Mouse (Mus musculus) hindbrain, embryonic 14.5 days (tissue): ENCODE measurements around the gene Rpl3. TPM values are rescaled to one million over a fixed set of nuclear protein-coding genes. Genes with fewer than 3 reads are reported as not detected.
A peak's percentile ranks its signal among the peaks of the same experiment; 100 is the strongest.

Experiments
- ATAC-seq: fragments of 200-750 bp; cut with Nextera tagmentation; 2 replicates; pipeline ENCODE4 v1.8.0; 2017; ENCODE audit warnings: moderate number of reproducible peaks, mild to moderate bottlenecking, moderate TSS enrichment, moderate library complexity; ENCODE audit not compliant: low FRiP score
- DNase-seq: peaks from one replicate; pipeline ENCODE4 v3.0.0-alpha.2; 2015; ENCODE audit warnings: low spot score
- H3K27ac ChIP-seq: fragments of 300-500 bp; sonication (generic); 2 replicates; pipeline ENCODE4 v1.5.1; 2014; ENCODE audit warnings: mild to moderate bottlenecking, moderate library complexity
- H3K27me3 ChIP-seq: fragments of 300-500 bp; sonication (generic); 2 replicates; pipeline ENCODE4 v1.6.1; 2014; ENCODE audit warnings: mild to moderate bottlenecking, low read length, mixed read lengths; ENCODE audit not compliant: control insufficient read depth, insufficient read depth
- H3K36me3 ChIP-seq: fragments of 300-500 bp; sonication (generic); replicated peaks from 2 replicates; pipeline ENCODE4 v1.6.1; 2014; ENCODE audit not compliant: control insufficient read depth, insufficient read depth
- H3K4me1 ChIP-seq: fragments of 300-500 bp; sonication (generic); replicated peaks from 2 replicates; pipeline ENCODE4 v1.6.1; 2014; ENCODE audit warnings: antibody characterized with exemption, low read length, mixed read lengths; ENCODE audit not compliant: control insufficient read depth, insufficient read depth
- H3K4me2 ChIP-seq: fragments of 300-500 bp; sonication (generic); replicated peaks from 2 replicates; pipeline ENCODE4 v1.6.1; 2014; ENCODE audit warnings: mild to moderate bottlenecking, moderate library complexity
- H3K4me3 ChIP-seq: fragments of 300-500 bp; sonication (generic); replicated peaks from 2 replicates; pipeline ENCODE4 v1.5.1; 2014; ENCODE audit warnings: mild to moderate bottlenecking, low read length
- H3K9ac ChIP-seq: fragments of 300-500 bp; sonication (generic); 2 replicates; pipeline ENCODE4 v1.6.1; 2014
- H3K9me3 ChIP-seq: fragments of 300-500 bp; sonication (generic); 2 replicates; pipeline ENCODE4 v1.6.1; 2016; ENCODE audit warnings: low read length; ENCODE audit not compliant: control insufficient read depth
- WGBS: fragments of 180-500 bp; shearing (Covaris S2); extraction: QIAGEN DNeasy Blood & Tissue Kit; methylation state at CpG from one replicate; pipeline ENCODE4 v1.1.7; 2014; 5-methylcytosine and 5-hydroxymethylcytosine counted together
- polyA plus RNA-seq: library from polyadenylated mRNA; unstranded; fragments of >200 nt; fragmentation: Nextera tagmentation; extraction: Ambion mirVana; gene quantifications from 2 replicates; pipeline ENCODE4 v1.2.1, GENCODE M21; 2014

Rpl3 gene
- polyA plus RNA-seq, 1 experiment from 2014 or later: 734 TPM

DNA sequence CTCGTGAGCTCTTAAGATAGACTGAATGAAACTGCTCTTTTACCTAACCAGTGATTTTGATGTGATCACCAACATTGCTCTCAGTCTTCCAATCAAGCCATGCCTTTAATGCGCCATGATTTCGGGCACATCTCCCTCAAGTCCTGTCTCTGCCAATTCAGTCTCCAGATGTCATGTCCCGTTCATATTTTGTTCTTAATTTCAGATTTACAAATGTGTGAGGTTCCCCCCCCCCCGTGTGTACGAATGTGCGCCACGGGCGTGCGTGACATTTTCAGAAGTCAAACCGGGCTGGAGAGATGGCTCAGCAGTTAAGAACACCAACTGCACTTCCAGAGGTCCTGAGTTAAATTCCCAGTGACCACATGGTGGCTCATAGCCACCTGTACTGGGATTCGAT is 7.9 kb downstream of the Rpl3 start:
- H3K9me3 ChIP-seq: no peaks in the 10 kb centered on the region
- no peaks in the 10 kb centered on the region for H3K27me3 ChIP-seq

DNA sequence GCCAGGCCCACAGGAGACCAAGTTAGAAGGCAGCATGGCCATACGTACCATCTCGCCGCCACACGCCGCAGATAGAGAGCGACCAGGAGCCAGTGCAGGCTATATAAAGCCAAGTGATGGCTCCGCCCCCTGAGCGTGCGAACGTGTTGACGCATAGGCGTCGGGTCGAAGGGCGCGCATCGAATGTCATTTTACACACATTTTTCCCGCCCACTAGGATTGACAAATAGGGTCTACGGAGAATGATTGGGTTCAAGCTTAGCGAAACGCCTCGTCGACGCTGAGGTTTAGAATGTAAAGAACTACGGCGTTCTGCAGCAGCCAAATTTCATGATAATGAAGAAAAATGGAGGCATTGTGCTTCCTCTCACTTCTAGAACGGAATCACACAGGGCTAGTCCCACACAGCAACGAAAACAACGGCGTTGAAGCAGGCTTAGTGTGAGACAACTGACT is 8.4 kb downstream of the Rpl3 start:
- peak overlapping the region; percentile 92 for H3K9ac ChIP-seq
- under 1% methylated on average over 30 of the region's 30 CpGs for WGBS

More for the DNA sequence above, 7.9 kb downstream of the Rpl3 start:
- peak overlapping the region; percentile 70 for H3K4me3 ChIP-seq
- H3K4me1 ChIP-seq: peaks cover 22% of the 10 kb centered on the region
- peak overlapping the region; percentile 83 for H3K4me2 ChIP-seq
- ATAC-seq: peak; percentile 3; the same call in 1 of the 2 replicates
- H3K27ac ChIP-seq: peak overlapping the region; percentile 98
- 2% methylated on average over 12 of the region's 12 CpGs for WGBS
- peak overlapping the region; percentile 69 for H3K9ac ChIP-seq
- H3K36me3 ChIP-seq: peaks cover 34% of the 10 kb centered on the region
- no peak for DNase-seq

DNA sequence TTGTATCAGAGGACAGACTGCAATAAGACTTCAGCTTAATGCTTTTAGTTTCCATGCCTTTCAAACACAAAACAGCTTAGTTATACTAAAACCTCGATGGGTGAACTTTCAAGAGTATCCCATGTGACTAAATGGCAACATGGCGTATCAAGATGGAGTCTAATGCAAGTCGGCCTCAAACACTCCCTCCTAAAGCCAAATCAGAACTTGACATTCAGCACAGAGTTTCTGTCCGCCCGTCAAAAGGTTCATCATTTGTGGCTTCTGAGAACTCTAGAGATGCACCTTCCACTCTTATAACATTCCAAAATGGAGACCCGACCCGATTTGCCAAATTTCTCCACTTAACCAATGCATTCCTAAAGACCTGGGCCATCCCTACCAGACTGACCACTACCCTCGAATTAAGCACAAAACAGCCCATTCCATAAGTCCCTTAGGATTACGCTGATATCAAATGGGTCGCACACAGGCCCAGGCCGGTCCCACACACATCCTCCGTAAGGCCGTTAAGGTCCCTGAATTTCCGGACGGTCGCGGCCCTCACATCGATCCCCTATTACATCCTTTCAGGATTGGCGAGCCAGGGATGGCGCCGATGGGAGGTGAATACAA is 8.9 kb downstream of the Rpl3 start:
- H3K27ac ChIP-seq: peak overlapping the region; percentile 98
- H3K4me1 ChIP-seq: peaks cover 22% of the 10 kb centered on the region
- H3K27me3 ChIP-seq: no peaks in the 10 kb centered on the region
- H3K9me3 ChIP-seq: no peaks in the 10 kb centered on the region
- WGBS: under 1% methylated on average over 21 of the region's 21 CpGs
- ATAC-seq (peak; percentile 62; the same call in 1 of the 2 replicates), DNase-seq (peak; percentile 33)
- H3K4me2 ChIP-seq: peak overlapping the region; percentile 83
- H3K36me3 ChIP-seq: peaks cover 44% of the 10 kb centered on the region
- H3K9ac ChIP-seq: peak overlapping the region; percentile 92
- peak overlapping the region; percentile 70 for H3K4me3 ChIP-seq

More for the DNA sequence above, 8.4 kb downstream of the Rpl3 start:
- Histone ChIP-seq H3K27me3 (no peaks in the 10 kb centered on the region), H3K27ac (peak overlapping the region; percentile 98), H3K4me3 (peak overlapping the region; percentile 70), H3K36me3 (peaks cover 38% of the 10 kb centered on the region), H3K4me1 (peaks cover 22% of the 10 kb centered on the region), H3K9me3 (no peaks in the 10 kb centered on the region), H3K4me2 (peak overlapping the region; percentile 83)
- ATAC-seq (peak; percentile 95), DNase-seq (peak; percentile 100)

DNA sequence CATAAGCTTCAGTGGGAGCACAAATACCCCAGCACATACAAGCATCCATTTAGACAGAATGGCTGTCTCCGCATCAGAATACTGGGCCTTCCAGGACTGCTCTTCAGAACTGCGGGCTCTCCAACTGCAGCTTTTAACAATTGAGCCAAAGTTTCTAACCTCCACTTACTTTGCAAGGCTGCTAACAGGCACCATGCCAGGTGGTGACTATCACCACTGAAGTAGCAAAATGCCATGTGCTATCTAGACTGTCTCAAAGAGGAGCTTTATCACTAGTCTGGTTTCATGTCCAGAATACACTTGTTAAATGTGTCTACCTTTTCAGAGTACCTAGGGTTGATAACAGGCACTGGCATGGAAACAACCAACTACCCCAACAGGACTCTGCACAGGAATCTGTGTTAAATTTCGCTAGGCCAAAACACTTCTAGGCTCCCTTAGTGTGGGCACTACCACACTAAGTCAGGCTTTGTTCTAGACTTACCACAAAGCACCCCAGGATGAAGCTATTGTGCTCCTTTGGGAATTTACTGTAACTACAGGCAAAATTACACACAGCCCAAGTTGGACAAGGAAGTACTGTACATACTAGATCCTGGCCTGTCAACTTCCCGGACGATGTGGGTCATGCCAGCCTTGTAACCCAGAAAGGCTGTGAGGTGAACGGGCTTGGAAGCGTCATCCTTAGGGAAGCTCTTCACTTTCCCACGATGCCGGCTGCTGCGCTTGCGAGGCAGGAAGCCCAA is 9.7 kb downstream of the Rpl3 start:
- 6% methylated on average over 11 of the region's 11 CpGs for WGBS
- Histone ChIP-seq H3K27me3 (no peaks in the 10 kb centered on the region), H3K4me3 (peak overlapping the region; percentile 70), H3K9ac (peak overlapping the region; percentile 92), H3K9me3 (no peaks in the 10 kb centered on the region), H3K4me2 (peak overlapping the region; percentile 83), H3K36me3 (peaks cover 52% of the 10 kb centered on the region), H3K4me1 (peaks cover 22% of the 10 kb centered on the region), H3K27ac (0 out of 2 replicates have a peak overlapping the region, but pooled peaks have one; percentile 38)
- no peak for ATAC-seq
- DNase-seq: no peak

DNA sequence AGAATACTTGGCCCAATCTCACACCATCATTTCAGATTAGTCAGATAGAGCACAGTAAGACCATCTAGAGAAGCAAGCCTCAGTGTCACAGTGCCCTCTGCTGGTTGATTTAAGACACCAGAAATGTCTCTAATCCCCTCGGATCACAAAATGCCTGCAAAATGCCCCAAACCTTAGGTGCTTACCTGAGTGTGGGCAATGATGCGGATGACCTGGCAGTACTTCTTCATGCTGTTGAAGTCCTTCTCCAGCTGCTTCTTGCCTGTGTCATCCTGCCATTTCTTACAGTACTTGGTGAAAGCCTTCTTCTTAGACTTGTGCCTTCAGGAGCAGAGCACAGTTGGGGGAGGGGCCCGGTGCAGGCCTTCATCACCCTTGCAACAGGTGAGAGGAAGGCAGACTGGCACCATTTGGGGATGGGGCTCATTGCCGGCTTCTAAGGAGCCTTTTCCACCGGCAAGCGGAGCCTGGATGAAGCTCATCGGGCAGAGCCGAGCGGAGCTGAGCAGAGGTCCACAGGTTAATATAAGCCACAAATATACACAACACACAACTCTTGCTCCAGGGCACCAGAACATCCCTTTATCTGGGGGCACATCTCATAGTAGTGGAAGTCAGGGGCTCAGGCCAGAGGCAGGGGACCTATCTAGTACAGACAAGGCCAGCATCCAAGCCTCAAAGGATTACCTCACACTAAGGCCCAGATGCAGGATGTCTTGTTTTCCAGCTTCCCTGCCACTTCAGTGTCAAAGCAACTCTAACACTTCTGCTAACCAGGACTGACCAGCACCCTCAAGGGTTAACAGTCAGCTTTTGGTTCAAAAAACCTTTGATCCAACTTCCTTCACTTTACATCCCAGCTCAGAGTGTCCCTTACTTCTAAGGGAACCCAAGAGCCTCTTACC is 10.7 kb downstream of the Rpl3 start:
- H3K9ac ChIP-seq: peak overlapping the region; percentile 92
- ATAC-seq (no peak), DNase-seq (peak; percentile 79)
- H3K27ac ChIP-seq: no peak overlapping the region
- H3K4me1 ChIP-seq: peaks cover 22% of the 10 kb centered on the region
- H3K9me3 ChIP-seq: no peaks in the 10 kb centered on the region
- H3K4me2 ChIP-seq: peak overlapping the region; percentile 83
- peaks cover 58% of the 10 kb centered on the region for H3K36me3 ChIP-seq
- no peaks in the 10 kb centered on the region for H3K27me3 ChIP-seq
- 65% methylated on average over 9 of the region's 9 CpGs for WGBS
- H3K4me3 ChIP-seq: peak overlapping the region; percentile 70; the same call in 1 of the 2 replicates

DNA sequence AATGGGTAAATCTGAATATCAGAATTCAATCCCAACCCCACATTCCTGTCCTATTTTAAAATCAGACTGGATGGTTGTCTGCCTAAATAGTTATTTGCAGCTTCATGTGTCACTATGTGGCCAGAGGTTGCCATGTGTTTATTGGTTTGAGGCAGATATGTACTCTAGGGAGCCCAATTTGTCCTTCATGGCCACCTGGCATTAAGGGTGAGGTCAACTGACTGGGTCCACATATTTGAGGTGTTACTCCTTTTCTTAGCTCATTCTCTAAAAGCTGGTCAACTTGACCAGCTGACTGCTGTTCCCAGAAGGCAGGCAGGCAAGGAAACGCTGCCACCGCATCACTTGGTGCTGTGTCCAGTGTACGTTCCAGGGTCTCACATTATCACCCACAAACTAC is 11.7 kb downstream of the Rpl3 start:
- no peak overlapping the region for H3K4me3 ChIP-seq
- peaks cover 22% of the 10 kb centered on the region for H3K4me1 ChIP-seq
- ATAC-seq (no peak), DNase-seq (no peak)
- H3K36me3 ChIP-seq: peaks cover 58% of the 10 kb centered on the region
- no peak overlapping the region for H3K4me2 ChIP-seq
- H3K27me3 ChIP-seq: no peaks in the 10 kb centered on the region
- no peak overlapping the region for H3K9ac ChIP-seq
- 92% methylated on average over 3 of the region's 3 CpGs for WGBS
- H3K9me3 ChIP-seq: no peaks in the 10 kb centered on the region
- H3K27ac ChIP-seq: no peak overlapping the region

DNA sequence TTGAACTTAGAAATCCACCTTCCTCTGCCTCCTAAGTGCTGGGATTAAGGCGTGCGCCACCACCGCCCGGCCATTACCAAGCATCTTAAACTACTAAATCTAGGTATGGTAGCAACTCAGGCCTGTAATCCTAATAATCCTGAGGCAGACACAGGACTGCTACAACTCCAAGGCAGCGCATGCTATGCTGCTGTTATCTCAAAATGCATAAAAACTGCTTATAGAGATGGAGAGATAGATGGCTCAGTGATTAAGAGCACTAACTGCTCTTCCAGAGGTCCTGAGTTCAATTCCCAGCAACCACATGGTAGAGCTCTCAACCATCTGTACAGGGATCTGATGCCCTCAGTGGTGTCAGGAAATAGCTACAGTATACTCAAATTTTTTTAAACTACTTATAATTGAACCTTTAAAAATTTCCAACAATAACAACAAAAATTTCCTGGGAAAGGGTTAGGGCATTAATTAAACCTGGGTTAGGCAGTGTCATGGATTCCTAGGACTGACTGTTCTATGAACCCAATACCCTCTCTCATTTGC is 12.5 kb downstream of the Rpl3 start:
- peaks cover 58% of the 10 kb centered on the region for H3K36me3 ChIP-seq

DNA sequence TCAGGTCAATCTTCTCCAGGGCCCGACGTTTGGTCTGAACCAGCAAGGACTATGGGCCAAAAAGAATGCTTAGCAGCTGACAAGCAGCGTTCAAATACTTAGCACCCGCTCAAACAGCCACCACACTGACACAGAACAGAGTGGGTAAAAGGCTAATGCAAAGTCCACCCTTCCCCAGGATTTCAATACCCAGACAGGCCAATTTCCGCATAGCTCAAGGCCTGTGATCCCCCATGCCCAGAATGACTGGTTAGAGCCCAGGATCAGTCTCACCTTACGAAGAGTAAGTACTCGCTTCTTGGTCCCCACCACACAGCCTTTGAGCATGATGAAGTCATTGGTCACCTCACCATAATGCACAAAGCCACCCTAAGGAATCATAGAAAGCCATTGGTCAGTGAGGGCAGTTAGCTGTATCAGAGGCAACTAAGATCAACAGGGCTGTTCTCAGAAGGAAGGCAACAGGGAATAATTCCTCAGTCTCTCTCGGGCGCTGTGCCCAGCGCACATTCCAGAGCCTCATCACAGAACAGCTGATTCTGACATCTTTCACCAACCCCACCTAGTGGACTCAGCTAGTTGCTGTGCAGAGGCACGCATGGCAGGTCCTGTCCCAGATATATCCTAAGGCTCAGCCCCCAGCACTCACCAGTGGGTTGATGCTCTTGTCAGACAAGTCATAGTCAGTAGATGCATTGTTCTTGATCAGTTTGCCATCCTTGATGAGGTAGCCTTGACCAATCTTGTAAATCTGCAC is 13.4 kb downstream of the Rpl3 start:
- H3K9me3 ChIP-seq: no peaks in the 10 kb centered on the region
- peaks cover 58% of the 10 kb centered on the region for H3K36me3 ChIP-seq
- H3K4me2 ChIP-seq: no peak overlapping the region
- H3K27ac ChIP-seq: no peak overlapping the region
- H3K9ac ChIP-seq: no peak overlapping the region
- H3K4me1 ChIP-seq: peaks cover 19% of the 10 kb centered on the region
- H3K27me3 ChIP-seq: no peaks in the 10 kb centered on the region
- H3K4me3 ChIP-seq: no peak overlapping the region
- no peak for ATAC-seq
- WGBS: 79% methylated on average over 11 of the region's 11 CpGs
- no peak for DNase-seq

More for the DNA sequence above, 12.5 kb downstream of the Rpl3 start:
- Histone ChIP-seq H3K9ac (no peak overlapping the region), H3K27ac (no peak overlapping the region), H3K4me3 (no peak overlapping the region), H3K4me1 (peaks cover 22% of the 10 kb centered on the region), H3K9me3 (no peaks in the 10 kb centered on the region), H3K27me3 (no peaks in the 10 kb centered on the region), H3K4me2 (no peak overlapping the region)
- ATAC-seq (no peak), DNase-seq (no peak)
- 93% methylated on average over 5 of the region's 5 CpGs for WGBS
